Mouse (Mus musculus) midbrain, embryonic 13.5 days (tissue): ENCODE data around the gene 4930404H24Rik. TPM values are rescaled to one million over a fixed set of nuclear protein-coding genes. Genes with fewer than 3 reads are reported as not detected.

Experiments
- polyA plus RNA-seq: library from polyadenylated mRNA; unstranded; fragments of >200 nt; fragmentation: Nextera tagmentation; extraction: Ambion mirVana; gene quantifications from 2 replicates; pipeline ENCODE4 v1.2.1, GENCODE M21; 2015

4930404H24Rik gene
- polyA plus RNA-seq, 1 experiment from 2014 or later = not detected

Other genes with a start within 250 kb of the 4930404H24Rik start
- 15.4 and 15.6 TPM in 2 replicates for gene Kif3b, start 201.4 kb upstream of the 4930404H24Rik start, polyA plus RNA-seq
- 9.9 and 10.4 TPM in 2 replicates for gene Asxl1, start 147.0 kb upstream of the 4930404H24Rik start, polyA plus RNA-seq
- gene Nol4l, start 37.2 kb downstream of the 4930404H24Rik start, polyA plus RNA-seq = 41.9 and 43.9 TPM in 2 replicates
- gene Commd7, start 140.0 kb downstream of the 4930404H24Rik start, polyA plus RNA-seq = 84.6 and 87.2 TPM in 2 replicates
- 5.0 and 5.4 TPM in 2 replicates for gene Dnmt3b, start 156.7 kb downstream of the 4930404H24Rik start, polyA plus RNA-seq
- gene Dnmt3c, start 203.9 kb downstream of the 4930404H24Rik start, polyA plus RNA-seq = 0.08 TPM in 1 of 2 replicates, not detected in the other
- 374 and 420 TPM in 2 replicates for gene Mapre1, start 248.5 kb downstream of the 4930404H24Rik start, polyA plus RNA-seq